20 mouse cellular contexts compared by ENCODE assay signal in the genomic region with DNA sequence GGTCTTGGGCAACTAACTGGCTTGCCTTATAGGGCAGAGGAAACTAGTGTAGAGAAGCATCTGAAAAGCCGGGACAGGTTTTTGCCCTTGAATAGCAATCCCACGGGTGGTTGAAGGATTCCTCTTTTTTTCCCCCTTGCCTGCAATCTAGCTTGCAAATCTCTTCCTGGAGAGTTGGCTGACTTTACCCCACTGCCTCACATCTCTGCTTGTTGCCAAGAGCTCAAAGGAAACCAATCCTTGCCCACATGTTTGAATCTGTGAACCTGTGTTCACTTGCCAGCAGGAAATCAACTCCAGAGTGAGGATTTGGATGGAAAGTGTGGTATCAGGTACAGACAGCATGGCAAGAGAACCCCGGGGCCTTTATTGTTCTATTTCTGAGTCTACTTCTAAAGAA.
"Had no signal": no experiment of that assay in that cellular context is flagged by ENCODE, and none has a peak within 500 bp of the region (broad histone marks: within the 10 kb centered on the region; RNA-seq: fewer than 3 reads in every experiment).

No protein-coding gene starts in this region.

- ATAC-seq: midbrain, embryonic 16.5 days had no signal

- H3K27ac ChIP-seq: midbrain, embryonic 10.5 days; midbrain, embryonic 12.5 days; neural tube, embryonic 13.5 days; neural tube, embryonic 15.5 days; stomach, embryonic 15.5 days; stomach, postnatal 0 days had no signal

- H3K4me3 ChIP-seq: midbrain, embryonic 10.5 days; midbrain, embryonic 12.5 days; myocyte; neural tube, embryonic 13.5 days; neural tube, embryonic 15.5 days; stomach, embryonic 15.5 days had no signal

- DNase-seq: lung, adult 18-20 months; lung, embryonic 14.5 days; lung, postnatal 10 days; lung, postnatal 4 days; midbrain, embryonic 14.5 days; retina, postnatal 1 day; right cerebral cortex, adult 18-20 months; right cerebral cortex, postnatal 25 days; right cerebral cortex, postnatal 4 days; thymus, adult 18-20 months; thymus, postnatal 14 days; thymus, postnatal 4 days had no signal
